Mouse (Mus musculus) lung, adult 2 months (tissue): Measurements from ENCODE around the gene 1110008P14Rik. TPM values are rescaled to one million over a fixed set of nuclear protein-coding genes. Genes with fewer than 3 reads are reported as not detected.

Source experiments
- DNase-seq: peaks from one replicate; pipeline ENCODE4 v3.0.0; 2022
- H3K4me1 ChIP-seq: fragments of 200-500 bp; 2 replicates; pipeline ENCODE4 v1.6.1; 2011; ENCODE audit warnings: low read length; ENCODE audit not compliant: control insufficient read depth, insufficient read depth
- H3K4me3 ChIP-seq: fragments of 200-500 bp; replicated peaks from 2 replicates; pipeline ENCODE3; 2011; ENCODE audit warnings: low read depth, mild to moderate bottlenecking, control low read depth, low read length; ENCODE audit errors: extremely low read depth
- CTCF ChIP-seq: fragments of 200-500 bp; IDR thresholded peaks from 2 replicates; pipeline ENCODE4 v1.5.1; 2011; ENCODE audit warnings: mild to moderate bottlenecking, low read length, control low read depth; ENCODE audit not compliant: insufficient read depth
- POLR2A ChIP-seq: fragments of 200-500 bp; IDR thresholded peaks from 2 replicates; pipeline ENCODE4 v1.6.1; 2011; ENCODE audit warnings: low read depth, mild to moderate bottlenecking, control low read depth, low read length, borderline replicate concordance; ENCODE audit errors: extremely low read depth
- WGBS: fragments of 180-500 bp; shearing (Covaris S2); methylation state at CpG from one replicate; pipeline ENCODE4 v1.1.7; 2018; 5-methylcytosine and 5-hydroxymethylcytosine counted together
- polyA plus RNA-seq: library from polyadenylated mRNA; depleted of rRNA; stranded (reverse); fragments of >200 nt; gene quantifications from 2 replicates; pipeline ENCODE4 v1.2.3, GENCODE M21; 2012; rRNA removed

Gene 1110008P14Rik
- polyA plus RNA-seq, 1 experiment, result 170 TPM

GRCm38 (mm10) chr2:32335888-32336287 is 45.9 kb downstream of the 1110008P14Rik start:
- DNase-seq, result no peak
- Histone ChIP-seq H3K4me1 (no peaks in the 10 kb centered on the region), H3K4me3 (no peak overlapping the region)
- WGBS, result 48% methylated on average over 15 of the region's 15 CpGs
- TF ChIP-seq POLR2A (no peak), CTCF (no peak)

DNA sequence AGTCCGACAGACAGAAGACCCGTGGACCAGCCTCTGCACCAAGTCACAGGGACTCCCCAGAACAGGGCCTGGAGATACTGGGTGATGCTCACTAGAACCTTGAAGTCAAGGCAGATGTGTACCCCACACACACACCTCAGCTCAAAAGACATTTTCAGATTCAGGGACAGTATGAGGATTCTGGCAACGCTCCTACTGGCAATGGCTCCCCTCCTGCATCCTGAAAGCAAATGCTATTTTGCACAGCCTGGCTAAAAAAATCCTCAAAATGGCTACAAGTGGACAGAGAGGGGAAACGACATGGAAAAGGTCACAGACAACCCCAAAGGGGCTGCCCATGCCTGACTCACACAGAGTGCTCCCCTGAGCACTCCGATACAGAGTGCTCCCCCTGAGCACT is 49.6 kb downstream of the 1110008P14Rik start:
- TF ChIP-seq CTCF, result no peak
- TF ChIP-seq POLR2A, result no peak
- 79% methylated on average over 5 of the region's 5 CpGs for WGBS
- no peak for DNase-seq
- Histone ChIP-seq H3K4me3 (no peak overlapping the region), H3K4me1 (no peaks in the 10 kb centered on the region)

DNA sequence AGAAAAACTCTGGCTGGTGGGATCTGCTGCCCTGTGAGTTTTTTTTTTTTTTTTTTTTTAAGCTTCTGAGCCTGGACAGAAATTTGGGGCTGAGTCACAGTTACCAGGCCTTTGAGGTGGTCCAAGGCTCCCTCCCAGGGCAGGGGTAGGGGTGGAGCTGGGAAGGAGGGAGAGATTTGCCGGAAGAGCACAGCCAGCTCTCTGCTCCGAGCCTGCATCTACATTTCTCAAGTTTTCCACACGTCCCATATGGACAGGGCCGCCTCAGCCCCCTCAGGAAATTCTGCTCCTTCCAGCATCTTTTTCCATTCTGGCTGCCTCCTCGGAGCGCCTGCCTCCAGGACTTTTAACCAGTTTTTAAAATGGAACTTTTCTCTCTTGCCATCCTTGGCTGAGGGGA is 52.2 kb downstream of the 1110008P14Rik start:
- no peak for DNase-seq
- Histone ChIP-seq H3K4me3 (no peak overlapping the region), H3K4me1 (no peaks in the 10 kb centered on the region)
- TF ChIP-seq POLR2A (no peak), CTCF (no peak)
- 58% methylated on average over 6 of the region's 6 CpGs for WGBS

DNA sequence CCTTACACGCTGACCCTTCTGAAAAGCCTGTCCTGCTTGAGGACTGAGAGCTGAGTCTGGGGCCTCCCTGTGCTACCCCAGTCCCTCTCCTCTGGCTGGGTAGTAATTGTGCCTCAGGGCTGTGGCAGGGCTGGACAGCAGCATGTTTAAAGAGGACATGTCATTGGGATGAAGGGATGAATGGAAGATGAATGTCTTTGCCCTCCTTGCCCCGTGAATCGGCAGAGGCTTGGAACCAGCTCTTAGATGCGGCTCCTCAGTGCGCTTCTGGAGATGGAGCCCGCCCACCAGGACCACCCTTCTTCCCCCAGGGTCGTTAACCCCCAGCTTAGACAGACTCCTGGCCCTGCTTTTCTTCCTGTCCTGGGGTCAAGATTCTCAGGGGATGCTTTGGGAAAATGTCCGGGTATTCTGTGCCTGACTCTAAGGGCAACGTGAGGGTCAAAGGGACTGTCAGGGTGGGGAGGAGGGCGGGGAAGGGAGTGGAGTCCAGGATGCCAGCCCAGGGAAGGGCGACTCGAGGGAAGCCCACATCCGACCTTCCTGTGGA is 52.8 kb downstream of the 1110008P14Rik start:
- WGBS, result 40% methylated on average over 13 of the region's 13 CpGs
- no peak for TF ChIP-seq POLR2A
- no peak for TF ChIP-seq CTCF
- Histone ChIP-seq H3K4me3 (no peak overlapping the region), H3K4me1 (no peaks in the 10 kb centered on the region)
- DNase-seq, result no peak

DNA sequence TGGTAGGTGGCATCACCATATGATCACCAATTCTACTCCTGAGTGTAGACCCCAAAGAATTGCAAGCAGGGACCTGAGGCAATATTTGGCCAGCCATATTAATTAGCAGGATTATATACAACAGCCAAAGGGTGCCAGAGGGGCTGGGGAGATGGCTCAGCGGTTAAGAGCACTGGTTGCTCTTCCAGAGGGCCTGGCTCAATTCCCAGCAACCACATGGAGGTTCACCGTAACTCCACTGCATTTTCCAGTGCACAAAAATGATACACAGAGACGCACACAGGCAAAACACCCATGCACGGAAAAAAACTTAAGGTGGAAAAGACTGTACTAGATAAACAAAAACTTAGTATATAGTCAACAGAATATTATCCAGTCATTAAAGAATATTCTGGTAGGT is 54.5 kb downstream of the 1110008P14Rik start:
- WGBS, result 71% methylated on average over 4 of the region's 4 CpGs
- H3K4me1 ChIP-seq, result no peaks in the 10 kb centered on the region
- TF ChIP-seq CTCF, result no peak
- no peak for TF ChIP-seq POLR2A
- H3K4me3 ChIP-seq, result no peak overlapping the region
- DNase-seq, result no peak

Other genes starting within 250 kb of the 1110008P14Rik start
- 67.9 and 68.5 TPM in 2 replicates for gene Prrc2b, start 230.9 kb downstream of the 1110008P14Rik start, polyA plus RNA-seq
- gene Pomt1, start 145.3 kb downstream of the 1110008P14Rik start, polyA plus RNA-seq, result 17.9 and 21.8 TPM in 2 replicates
- 62.8 and 65.4 TPM in 2 replicates for gene Uck1, start 121.8 kb downstream of the 1110008P14Rik start, polyA plus RNA-seq
- gene Golga2, start 94.6 kb downstream of the 1110008P14Rik start, polyA plus RNA-seq, result 34.8 and 45.0 TPM in 2 replicates
- 110 and 135 TPM in 2 replicates for gene Swi5, start 93.9 kb downstream of the 1110008P14Rik start, polyA plus RNA-seq
- 237 and 245 TPM in 2 replicates for gene Ciz1, start 29.6 kb downstream of the 1110008P14Rik start, polyA plus RNA-seq
- 44.0 and 60.3 TPM in 2 replicates for gene Dnm1, start 28.6 kb downstream of the 1110008P14Rik start, polyA plus RNA-seq
- gene Lcn2, start 6.3 kb upstream of the 1110008P14Rik start, polyA plus RNA-seq, result 193 and 242 TPM in 2 replicates
- gene Ptges2, start 14.0 kb upstream of the 1110008P14Rik start, polyA plus RNA-seq, result 14.7 and 23.8 TPM in 2 replicates
- gene Naif1, start 68.5 kb upstream of the 1110008P14Rik start, polyA plus RNA-seq, result 5.1 and 5.5 TPM in 2 replicates
- gene Slc25a25, start 69.5 kb upstream of the 1110008P14Rik start, polyA plus RNA-seq, result 19.9 and 21.9 TPM in 2 replicates
- gene Fam102a, start 153.4 kb upstream of the 1110008P14Rik start, polyA plus RNA-seq, result 23.7 and 24.0 TPM in 2 replicates
- 116 and 118 TPM in 2 replicates for gene Dpm2, start 188.9 kb upstream of the 1110008P14Rik start, polyA plus RNA-seq
- gene Pip5kl1, start 192.9 kb upstream of the 1110008P14Rik start, polyA plus RNA-seq, result 0.12 and 0.55 TPM in 2 replicates
- not detected in 2 replicates for gene 9430097D07Rik, start 193.7 kb upstream of the 1110008P14Rik start, polyA plus RNA-seq
- 39.5 and 40.4 TPM in 2 replicates for gene St6galnac4, start 205.2 kb upstream of the 1110008P14Rik start, polyA plus RNA-seq
- 59.0 and 59.8 TPM in 2 replicates for gene St6galnac6, start 217.8 kb upstream of the 1110008P14Rik start, polyA plus RNA-seq
- 27.6 and 65.9 TPM in 2 replicates for gene Ak1, start 239.8 kb upstream of the 1110008P14Rik start, polyA plus RNA-seq